Mouse (Mus musculus) forebrain, embryonic 13.5 days (tissue): Measurements from ENCODE around the gene Iqgap2. TPM values are rescaled to one million over a fixed set of nuclear protein-coding genes. Genes with fewer than 3 reads are reported as not detected.

ENCODE experiments used
- ATAC-seq: fragments of 200-750 bp; cut with Nextera tagmentation; 2 replicates; pipeline ENCODE4 v1.8.0; 2017
- H3K27ac ChIP-seq: fragments of 300-500 bp; sonication (generic); 2 replicates; pipeline ENCODE4 v1.5.1; 2015; ENCODE audit warnings: inconsistent platforms, mild to moderate bottlenecking, moderate library complexity
- H3K27me3 ChIP-seq: fragments of 300-500 bp; sonication (generic); 2 replicates; pipeline ENCODE4 v1.6.1; 2015; ENCODE audit warnings: mild to moderate bottlenecking, inconsistent platforms
- H3K36me3 ChIP-seq: fragments of 300-500 bp; sonication (generic); 2 replicates; pipeline ENCODE4 v1.6.1; 2015; ENCODE audit warnings: mild to moderate bottlenecking, inconsistent platforms; ENCODE audit not compliant: poor library complexity, severe bottlenecking
- H3K4me1 ChIP-seq: fragments of 300-500 bp; sonication (generic); 2 replicates; pipeline ENCODE4 v1.6.1; 2015; ENCODE audit warnings: inconsistent platforms
- H3K4me2 ChIP-seq: fragments of 300-500 bp; sonication (generic); 2 replicates; pipeline ENCODE4 v1.6.1; 2015; ENCODE audit warnings: inconsistent platforms, mild to moderate bottlenecking, moderate library complexity
- H3K4me3 ChIP-seq: fragments of 300-500 bp; sonication (generic); 2 replicates; pipeline ENCODE4 v1.5.1; 2015; ENCODE audit warnings: mild to moderate bottlenecking, inconsistent platforms
- H3K9ac ChIP-seq: fragments of 300-500 bp; sonication (generic); 2 replicates; pipeline ENCODE4 v1.6.1; 2015; ENCODE audit warnings: mild to moderate bottlenecking, inconsistent platforms
- H3K9me3 ChIP-seq: fragments of 300-500 bp; sonication (generic); replicated peaks from 2 replicates; pipeline ENCODE4 v1.6.1; 2016; ENCODE audit warnings: inconsistent platforms
- WGBS: fragments of 180-500 bp; shearing (Covaris S2); methylation state at CpG from one replicate; pipeline ENCODE4 v1.1.7; 2015; 5-methylcytosine and 5-hydroxymethylcytosine counted together
- polyA plus RNA-seq: library from polyadenylated mRNA; unstranded; fragments of >200 nt; fragmentation: Nextera tagmentation; extraction: Ambion mirVana; gene quantifications from 2 replicates; pipeline ENCODE4 v1.2.1, GENCODE M21; 2015

The Iqgap2 gene
- polyA plus RNA-seq, 1 experiment from 2014 or later: 9.1 TPM

- no peak overlapping the region for H3K27ac ChIP-seq
- peaks cover 4% of the 10 kb centered on the region; the same call in 1 of the 2 replicates for H3K4me1 ChIP-seq
- H3K36me3 ChIP-seq: peaks cover 10% of the 10 kb centered on the region; the same call in 1 of the 2 replicates
- H3K27me3 ChIP-seq: no peaks in the 10 kb centered on the region
- no peaks in the 10 kb centered on the region for H3K9me3 ChIP-seq
- 57% methylated on average over 14 of the region's 14 CpGs for WGBS
- peak overlapping the region; percentile 46 for H3K4me2 ChIP-seq
- peak; percentile 95 for ATAC-seq
- H3K9ac ChIP-seq: no peak overlapping the region
- 0 out of 2 replicates have a peak overlapping the region, but pooled peaks have one; percentile 18 for H3K4me3 ChIP-seq
Observed at GRCm38 (mm10) chr13:95719320-95720232, 172.1 kb downstream of the Iqgap2 start.

GRCm38 (mm10) chr13:95715356-95715755 is 176.4 kb downstream of the Iqgap2 start:
- Histone ChIP-seq H3K27ac (no peak overlapping the region), H3K4me1 (peaks cover 7% of the 10 kb centered on the region; the same call in 1 of the 2 replicates), H3K4me2 (no peak overlapping the region), H3K9me3 (no peaks in the 10 kb centered on the region), H3K36me3 (0 out of 2 replicates have a peak, but pooled peaks cover 4% of the 10 kb centered on the region), H3K4me3 (no peak overlapping the region), H3K27me3 (no peaks in the 10 kb centered on the region), H3K9ac (no peak overlapping the region)
- 80% methylated on average over 4 of the region's 4 CpGs for WGBS
- no peak for ATAC-seq

- H3K27me3 ChIP-seq: no peaks in the 10 kb centered on the region
- H3K9me3 ChIP-seq: no peaks in the 10 kb centered on the region
- H3K36me3 ChIP-seq: 0 out of 2 replicates have a peak, but pooled peaks cover 4% of the 10 kb centered on the region
- 0 out of 2 replicates have a peak, but pooled peaks cover 3% of the 10 kb centered on the region for H3K4me1 ChIP-seq
- ATAC-seq: no peak
- no peak overlapping the region for H3K27ac ChIP-seq
- 70% methylated on average over 3 of the region's 3 CpGs for WGBS
- H3K4me2 ChIP-seq: no peak overlapping the region
- H3K9ac ChIP-seq: no peak overlapping the region
- H3K4me3 ChIP-seq: no peak overlapping the region
Observed at GRCm38 (mm10) chr13:95714271-95714975, 177.3 kb downstream of the Iqgap2 start.

GRCm38 (mm10) chr13:95712570-95713268 is 179.0 kb downstream of the Iqgap2 start:
- Histone ChIP-seq H3K4me1 (0 out of 2 replicates have a peak, but pooled peaks cover 3% of the 10 kb centered on the region), H3K27me3 (no peaks in the 10 kb centered on the region), H3K9me3 (no peaks in the 10 kb centered on the region), H3K4me2 (no peak overlapping the region), H3K36me3 (0 out of 2 replicates have a peak, but pooled peaks cover 4% of the 10 kb centered on the region), H3K4me3 (no peak overlapping the region), H3K27ac (no peak overlapping the region), H3K9ac (no peak overlapping the region)
- no peak for ATAC-seq
- 97% methylated on average over 9 of the region's 9 CpGs for WGBS

- no peaks in the 10 kb centered on the region for H3K27me3 ChIP-seq
- no peak overlapping the region for H3K27ac ChIP-seq
- 0 out of 2 replicates have a peak, but pooled peaks cover 4% of the 10 kb centered on the region for H3K36me3 ChIP-seq
- ATAC-seq: no peak
- no peaks in the 10 kb centered on the region for H3K9me3 ChIP-seq
- no peak overlapping the region for H3K4me2 ChIP-seq
- H3K9ac ChIP-seq: no peak overlapping the region
- 0 out of 2 replicates have a peak, but pooled peaks cover 3% of the 10 kb centered on the region for H3K4me1 ChIP-seq
- no peak overlapping the region for H3K4me3 ChIP-seq
Observed at GRCm38 (mm10) chr13:95712054-95712453, 179.7 kb downstream of the Iqgap2 start.

- no peaks in the 10 kb centered on the region for H3K9me3 ChIP-seq
- WGBS: 97% methylated on average over 6 of the region's 6 CpGs
- H3K36me3 ChIP-seq: no peaks in the 10 kb centered on the region
- no peak for ATAC-seq
- no peak overlapping the region for H3K4me3 ChIP-seq
- H3K4me2 ChIP-seq: no peak overlapping the region
- no peaks in the 10 kb centered on the region for H3K4me1 ChIP-seq
- no peak overlapping the region for H3K27ac ChIP-seq
- H3K9ac ChIP-seq: no peak overlapping the region
- no peaks in the 10 kb centered on the region for H3K27me3 ChIP-seq
Observed at GRCm38 (mm10) chr13:95705589-95705988, 186.1 kb downstream of the Iqgap2 start.

- WGBS: 78% methylated on average over 5 of the region's 5 CpGs
- Histone ChIP-seq H3K9ac (no peak overlapping the region), H3K4me2 (no peak overlapping the region), H3K9me3 (no peaks in the 10 kb centered on the region), H3K27me3 (no peaks in the 10 kb centered on the region), H3K4me1 (no peaks in the 10 kb centered on the region), H3K27ac (no peak overlapping the region), H3K4me3 (no peak overlapping the region), H3K36me3 (no peaks in the 10 kb centered on the region)
- no peak for ATAC-seq
Observed at GRCm38 (mm10) chr13:95703376-95703775, 188.3 kb downstream of the Iqgap2 start.

GRCm38 (mm10) chr13:95697874-95698273 is 193.8 kb downstream of the Iqgap2 start:
- no peak for ATAC-seq
- H3K36me3 ChIP-seq: no peaks in the 10 kb centered on the region
- H3K4me3 ChIP-seq: no peak overlapping the region
- H3K4me2 ChIP-seq: no peak overlapping the region
- H3K9ac ChIP-seq: no peak overlapping the region
- no peak overlapping the region for H3K27ac ChIP-seq
- no peaks in the 10 kb centered on the region for H3K9me3 ChIP-seq
- H3K4me1 ChIP-seq: peaks cover 16% of the 10 kb centered on the region
- WGBS: 29% methylated on average over 6 of the region's 6 CpGs
- no peaks in the 10 kb centered on the region for H3K27me3 ChIP-seq

GRCm38 (mm10) chr13:95696654-95697163 is 195.0 kb downstream of the Iqgap2 start, which contains the start of gene F2rl2:
Gene F2rl2 (plus strand): TSS chr13:95696853.
- peak; percentile 27; the same call in 1 of the 2 replicates for ATAC-seq
- Histone ChIP-seq H3K4me1 (peaks cover 16% of the 10 kb centered on the region), H3K27me3 (no peaks in the 10 kb centered on the region), H3K36me3 (no peaks in the 10 kb centered on the region), H3K27ac (peak within 1 kb of the TSS; percentile 32; the same call in 1 of the 2 replicates), H3K9me3 (no peaks in the 10 kb centered on the region), H3K9ac (no peak within 1 kb of the TSS), H3K4me3 (no peak within 1 kb of the TSS), H3K4me2 (no peak within 1 kb of the TSS)
- whole genome bisulfite sequencing: 45% methylated on average over 4 of the region's 4 CpGs

- Histone ChIP-seq H3K27ac (peak overlapping the region; percentile 32; the same call in 1 of the 2 replicates), H3K9ac (no peak overlapping the region), H3K4me3 (no peak overlapping the region), H3K9me3 (no peaks in the 10 kb centered on the region), H3K27me3 (no peaks in the 10 kb centered on the region), H3K4me1 (peaks cover 16% of the 10 kb centered on the region), H3K4me2 (no peak overlapping the region), H3K36me3 (no peaks in the 10 kb centered on the region)
- WGBS: 63% methylated on average over 9 of the region's 9 CpGs
- peak; percentile 45; the same call in 1 of the 2 replicates for ATAC-seq
Observed at GRCm38 (mm10) chr13:95696120-95696653, 195.5 kb downstream of the Iqgap2 start.

GRCm38 (mm10) chr13:95692201-95692600 is 199.5 kb downstream of the Iqgap2 start:
- Histone ChIP-seq H3K4me1 (peaks cover 12% of the 10 kb centered on the region), H3K9me3 (no peaks in the 10 kb centered on the region), H3K9ac (no peak overlapping the region), H3K36me3 (no peaks in the 10 kb centered on the region), H3K27ac (no peak overlapping the region), H3K27me3 (no peaks in the 10 kb centered on the region), H3K4me3 (no peak overlapping the region), H3K4me2 (no peak overlapping the region)
- 93% methylated on average over 8 of the region's 8 CpGs for WGBS
- no peak for ATAC-seq
